Mouse (Mus musculus) erythroid progenitor cell, adult 5-6 weeks (primary cell): ENCODE measurements around the gene Ctu1. TPM values are rescaled to one million over a fixed set of nuclear protein-coding genes. Genes with fewer than 3 reads are reported as not detected.
A peak's percentile ranks its signal among the peaks of the same experiment; 100 is the strongest.
"Not testable (repeated sequence)": the region's sequence is repeated elsewhere in the genome, so short reads cannot be mapped to it uniquely, and the experiment has no call there.

ENCODE experiments used
- ATAC-seq: replicated peaks from 2 replicates; pipeline ENCODE4 v1.8.0; 2016; ENCODE audit warnings: moderate number of reproducible peaks, mild to moderate bottlenecking, moderate TSS enrichment, inconsistent platforms; ENCODE audit not compliant: poor library complexity, low FRiP score, severe bottlenecking
- total RNA-seq, 2 experiments: library from RNA; stranded (forward) in 1 of 2; stranded (reverse) in 1 of 2; fragments of 150-400 nt in 1 of 2; fragments of 186-747, 209-891 nt in 1 of 2; gene quantifications; 2 replicates each; pipeline versions ENCODE4 v1.2.3 to v1.2.4; 2015 to 2017; ENCODE audit warnings: low replicate concordance in 2 of 2

The Ctu1 gene
- total RNA-seq (2015; ENCODE audit: low replicate concordance) (2.1 and 3.2 TPM in 2 replicates), total RNA-seq (2017; ENCODE audit: low replicate concordance) (0.51 TPM in 1 of 2 replicates, not detected in the other)

DNA sequence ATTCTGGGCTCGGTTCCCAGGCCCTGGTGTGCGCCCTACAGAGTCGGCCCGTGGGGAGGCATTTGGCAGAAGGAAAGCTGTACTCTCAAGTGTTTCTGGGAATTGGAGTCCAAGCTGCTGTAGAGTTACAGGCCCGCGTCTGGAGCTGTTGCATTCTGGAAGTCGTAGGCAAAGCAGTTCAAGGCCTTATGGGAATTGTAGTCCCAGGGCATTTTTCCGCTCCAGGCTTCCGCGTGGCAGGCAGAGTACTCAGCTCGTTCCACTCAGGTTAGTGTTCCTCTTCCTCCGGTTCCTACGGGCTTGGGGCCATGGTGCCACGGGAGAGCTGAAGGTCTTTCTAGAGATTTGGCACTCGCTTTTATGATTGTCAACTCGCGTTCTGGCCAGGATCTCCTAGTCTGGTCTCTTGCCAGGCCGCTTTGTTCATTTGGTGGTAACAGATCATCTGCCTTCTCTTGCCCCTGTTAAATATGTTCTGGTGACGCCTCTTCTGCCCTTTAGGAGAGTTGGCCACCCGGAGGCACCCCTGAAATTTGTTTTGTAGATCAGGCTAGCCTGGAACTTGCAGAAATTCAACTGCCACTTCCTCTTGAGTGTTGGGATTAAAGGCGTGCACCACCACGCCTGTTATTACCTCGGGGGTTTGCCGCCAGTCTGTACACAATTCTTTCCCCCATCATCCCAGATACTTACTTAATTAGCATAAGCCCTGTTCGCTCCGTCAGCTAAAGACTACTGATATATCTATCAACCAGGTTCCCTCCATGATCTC, at the start of gene Ctu1:
Gene Ctu1, plus strand, starts transcription at position 208 of the 772 bp plus-strand sequence.
- peak; percentile 71 for ATAC-seq

- ATAC-seq: no peak
Observed at GRCm38 (mm10) chr7:43622927-43623326, 48.9 kb upstream of the Ctu1 start.

DNA sequence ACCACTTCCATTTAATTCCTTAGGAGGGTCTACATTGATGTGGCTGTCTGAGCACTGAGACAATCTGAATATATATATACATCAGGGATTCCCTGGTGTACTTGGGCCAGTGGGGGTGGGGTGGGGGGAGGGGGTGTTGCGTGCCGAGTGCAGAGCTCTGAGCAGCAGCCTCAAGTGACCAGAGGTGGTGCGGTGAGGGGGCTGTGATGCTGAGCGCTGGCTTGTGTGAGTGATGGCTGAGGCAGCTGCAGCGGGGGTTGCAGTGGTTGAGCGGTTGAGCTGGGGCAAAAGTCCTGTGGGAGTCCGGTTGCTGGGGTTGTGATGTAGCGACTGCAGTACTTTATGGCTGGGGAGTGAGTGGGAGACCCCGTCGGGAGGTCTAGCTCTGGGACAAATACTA, 48.0 kb upstream of the Ctu1 start:
- ATAC-seq: no peak

DNA sequence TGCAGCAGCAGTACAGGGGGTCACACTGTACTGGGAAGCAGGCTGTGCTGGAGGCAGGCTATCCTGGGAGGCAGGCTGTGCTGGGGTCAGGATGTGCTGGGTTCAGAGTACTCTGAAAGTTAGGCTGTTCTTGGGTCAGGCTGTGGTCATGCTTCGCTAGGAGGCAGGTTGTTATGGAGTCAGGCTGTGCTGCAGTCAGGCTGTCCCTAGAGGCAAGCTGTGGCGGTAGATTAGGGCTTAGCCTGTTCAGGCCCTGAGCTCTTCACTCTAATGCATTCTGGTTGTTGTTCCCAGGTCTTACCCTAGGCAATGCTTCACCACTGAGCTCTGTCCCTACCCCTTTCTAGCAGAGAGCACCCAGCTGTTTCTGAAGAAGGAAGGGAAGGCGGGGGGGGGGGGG, 46.8 kb upstream of the Ctu1 start:
- no peak for ATAC-seq

DNA sequence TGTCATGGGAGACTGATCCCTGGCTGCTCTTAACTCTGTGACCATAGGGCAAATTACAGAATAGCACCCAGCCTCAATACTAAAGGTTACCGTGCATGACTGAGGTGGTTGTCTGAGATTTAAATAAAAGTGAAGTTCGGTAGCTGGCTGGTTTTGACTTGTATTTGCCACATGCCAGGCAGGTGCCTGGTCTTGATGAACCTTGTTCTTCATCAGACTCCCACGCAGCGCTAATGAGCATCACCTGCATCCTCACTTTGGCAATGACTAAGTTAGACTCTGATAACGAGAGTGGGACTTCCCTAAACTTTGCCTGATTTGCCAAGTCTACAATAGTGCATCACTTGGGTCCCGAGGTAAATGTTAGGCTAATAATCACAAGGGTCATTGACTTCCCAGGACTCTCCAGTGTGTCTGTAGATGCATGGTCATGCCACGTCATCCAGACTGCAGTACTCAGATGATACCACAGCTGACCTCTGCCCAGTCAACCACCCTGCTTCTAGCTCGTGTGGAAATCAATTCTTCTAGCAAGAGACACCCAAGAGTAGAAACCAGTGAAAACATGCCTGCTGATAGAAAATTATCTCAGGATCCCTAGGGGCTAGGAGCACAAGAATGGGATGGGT, 45.9 kb upstream of the Ctu1 start:
- ATAC-seq: no peak

GRCm38 (mm10) chr7:43633940-43634339, 37.9 kb upstream of the Ctu1 start:
- no peak for ATAC-seq

DNA sequence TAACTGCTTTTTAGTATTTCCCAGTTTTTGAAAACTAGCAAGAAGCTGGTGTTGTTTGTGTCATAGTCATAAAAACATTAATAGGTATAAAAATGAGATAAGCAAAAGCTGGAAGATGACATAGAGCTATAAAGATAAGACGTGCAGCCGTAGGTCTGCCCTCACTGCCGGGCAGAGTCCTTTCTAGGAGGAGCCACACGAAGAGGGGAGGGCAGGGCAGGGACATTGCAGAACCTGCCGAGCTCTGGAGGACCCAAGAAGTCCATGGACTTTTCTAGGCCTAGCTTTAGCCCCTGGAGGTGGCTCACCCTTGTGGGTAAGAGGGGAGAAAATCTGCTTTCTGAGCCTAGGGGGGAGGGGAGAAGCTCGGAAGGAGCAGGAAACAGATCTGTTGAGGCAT, 37.3 kb upstream of the Ctu1 start, which contains the start of gene Ceacam18:
Gene Ceacam18, plus strand, starts transcription at position 208 of the 400 bp plus-strand sequence.
- no peak for ATAC-seq

DNA sequence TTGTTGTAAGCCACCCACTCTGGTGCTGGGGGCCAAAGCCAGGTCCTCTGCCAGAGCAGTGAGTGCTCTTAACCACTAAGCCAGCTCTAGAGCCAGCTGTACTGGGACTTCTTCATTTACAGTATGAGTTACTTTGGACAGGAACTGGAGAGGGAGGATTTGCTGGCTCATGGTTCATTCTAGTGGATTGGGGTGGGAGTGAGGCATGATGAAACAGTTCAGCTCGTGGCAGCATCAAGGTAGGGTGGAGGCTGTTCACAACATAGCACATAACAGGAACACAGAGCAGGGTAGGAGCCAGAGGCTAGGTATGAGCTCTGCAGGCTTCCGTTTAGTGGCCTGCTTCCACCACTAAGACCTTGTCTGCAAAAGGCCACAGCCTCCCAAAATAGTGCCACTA, 35.6 kb upstream of the Ctu1 start:
- ATAC-seq: no peak

DNA sequence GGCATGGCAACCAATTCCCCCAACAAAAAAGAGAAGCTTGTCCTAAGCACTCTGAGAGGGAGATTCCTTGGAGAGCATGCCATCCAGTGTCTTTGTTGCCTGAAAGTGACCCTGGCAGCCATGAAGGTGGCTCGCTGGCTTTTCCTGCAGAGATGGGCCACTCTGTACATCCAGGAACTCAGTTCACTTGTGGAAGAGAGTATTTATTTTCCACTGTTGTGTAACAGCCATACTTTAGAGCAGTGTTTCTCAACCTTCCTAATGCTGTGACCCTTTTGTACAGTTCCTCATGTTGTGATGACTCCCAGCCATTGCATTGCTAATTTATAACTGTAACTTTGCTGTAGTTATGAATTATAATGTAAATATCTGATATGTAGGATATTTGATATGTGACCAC, 34.7 kb upstream of the Ctu1 start:
- no peak for ATAC-seq

GRCm38 (mm10) chr7:43642587-43642986, 29.2 kb upstream of the Ctu1 start:
- no peak for ATAC-seq

DNA sequence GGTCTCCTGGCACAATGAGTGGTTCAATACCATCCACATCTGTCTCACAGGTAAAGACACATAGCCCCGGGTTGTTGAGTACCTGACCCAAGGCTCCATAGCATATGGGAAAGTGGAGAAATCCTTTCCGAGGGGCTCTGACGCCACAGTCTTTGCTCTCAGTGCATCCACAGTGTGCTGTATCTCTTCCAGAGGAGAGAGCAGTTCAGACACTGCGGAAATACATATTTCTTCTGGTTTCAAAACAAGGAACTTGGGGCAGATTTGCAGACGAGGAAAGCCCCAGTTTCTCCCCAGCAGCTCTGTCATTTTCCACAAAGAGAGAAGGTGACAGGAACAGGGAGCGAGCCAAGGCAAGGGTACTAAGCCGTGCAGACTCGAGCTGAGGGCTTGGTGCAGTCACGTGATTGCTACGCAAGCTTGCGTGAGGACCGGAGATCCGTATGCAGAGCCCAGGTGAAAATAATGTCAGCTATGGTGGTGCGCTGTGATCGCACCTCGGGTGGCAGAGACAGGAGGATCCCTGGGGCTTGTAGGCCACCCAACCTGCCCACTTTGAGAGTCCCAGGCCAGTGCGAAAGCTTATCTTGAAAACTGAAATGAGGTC, 28.7 kb upstream of the Ctu1 start:
- ATAC-seq: no peak

DNA sequence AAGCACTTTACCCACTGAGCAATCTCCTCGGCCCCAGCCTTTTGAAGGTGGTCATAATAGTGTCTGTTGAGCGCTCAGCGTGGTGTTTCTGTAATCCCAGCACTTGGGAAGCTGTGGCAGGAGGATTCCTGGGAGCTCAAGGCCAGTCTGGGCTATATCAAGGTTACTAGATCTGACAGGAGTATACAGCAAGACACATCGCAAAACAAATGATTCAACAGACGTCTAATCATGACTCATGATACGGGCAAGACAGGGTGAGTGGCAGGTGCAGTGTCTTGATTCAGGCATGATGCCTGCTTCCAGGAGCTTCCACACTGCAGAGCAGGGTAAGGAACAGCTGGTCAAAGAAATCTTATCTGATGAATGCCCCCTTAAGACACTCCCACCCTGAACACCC, 19.1 kb upstream of the Ctu1 start:
- no peak for ATAC-seq

DNA sequence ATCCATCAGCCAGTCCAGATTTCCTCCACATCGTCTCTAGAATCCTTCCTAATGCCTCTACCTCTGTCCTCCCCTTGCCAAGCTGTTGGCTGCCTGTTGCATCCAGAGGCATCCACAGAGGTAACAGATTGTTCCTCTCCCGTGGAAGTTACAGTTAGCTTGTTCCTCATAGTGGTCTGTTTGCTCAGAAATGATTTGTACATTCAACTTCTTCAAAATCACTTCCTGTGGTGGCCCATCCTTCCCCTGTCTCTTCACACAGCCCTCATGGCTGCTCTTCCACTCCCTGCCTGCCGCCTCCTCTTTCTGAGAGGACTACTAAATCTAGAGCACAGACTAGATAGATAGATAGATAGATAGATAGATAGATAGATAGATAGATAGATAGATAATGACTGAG, 17.3 kb upstream of the Ctu1 start:
- ATAC-seq: no peak

GRCm38 (mm10) chr7:43656232-43656631, 15.6 kb upstream of the Ctu1 start:
- ATAC-seq: no peak

GRCm38 (mm10) chr7:43660002-43660401, 11.8 kb upstream of the Ctu1 start, which contains the start of gene Siglece:
TSS of gene Siglece (minus strand) at chr7:43660161.
- ATAC-seq: no peak

GRCm38 (mm10) chr7:43662804-43663203, 9.0 kb upstream of the Ctu1 start:
- no peak for ATAC-seq

- ATAC-seq: not testable (repeated sequence)
Observed at GRCm38 (mm10) chr7:43667221-43667620, 4.6 kb upstream of the Ctu1 start.

- no peak for ATAC-seq
Observed at GRCm38 (mm10) chr7:43668582-43668981, 3.2 kb upstream of the Ctu1 start.

GRCm38 (mm10) chr7:43671064-43671808, 580 bp upstream of the Ctu1 start:
- no peak for ATAC-seq

GRCm38 (mm10) chr7:43672581-43673260, 905 bp downstream of the Ctu1 start:
- no peak for ATAC-seq
